Mouse (Mus musculus) right cerebral cortex, postnatal 14 days (tissue): ENCODE results near the gene Zfp882.
"Not testable (repeated sequence)": the region's sequence is repeated elsewhere in the genome, so short reads cannot be mapped to it uniquely, and the experiment has no call there.

Source experiments
- DNase-seq: peaks from one replicate; pipeline ENCODE4 v3.0.0; 2022

Gene Zfp882

DNA sequence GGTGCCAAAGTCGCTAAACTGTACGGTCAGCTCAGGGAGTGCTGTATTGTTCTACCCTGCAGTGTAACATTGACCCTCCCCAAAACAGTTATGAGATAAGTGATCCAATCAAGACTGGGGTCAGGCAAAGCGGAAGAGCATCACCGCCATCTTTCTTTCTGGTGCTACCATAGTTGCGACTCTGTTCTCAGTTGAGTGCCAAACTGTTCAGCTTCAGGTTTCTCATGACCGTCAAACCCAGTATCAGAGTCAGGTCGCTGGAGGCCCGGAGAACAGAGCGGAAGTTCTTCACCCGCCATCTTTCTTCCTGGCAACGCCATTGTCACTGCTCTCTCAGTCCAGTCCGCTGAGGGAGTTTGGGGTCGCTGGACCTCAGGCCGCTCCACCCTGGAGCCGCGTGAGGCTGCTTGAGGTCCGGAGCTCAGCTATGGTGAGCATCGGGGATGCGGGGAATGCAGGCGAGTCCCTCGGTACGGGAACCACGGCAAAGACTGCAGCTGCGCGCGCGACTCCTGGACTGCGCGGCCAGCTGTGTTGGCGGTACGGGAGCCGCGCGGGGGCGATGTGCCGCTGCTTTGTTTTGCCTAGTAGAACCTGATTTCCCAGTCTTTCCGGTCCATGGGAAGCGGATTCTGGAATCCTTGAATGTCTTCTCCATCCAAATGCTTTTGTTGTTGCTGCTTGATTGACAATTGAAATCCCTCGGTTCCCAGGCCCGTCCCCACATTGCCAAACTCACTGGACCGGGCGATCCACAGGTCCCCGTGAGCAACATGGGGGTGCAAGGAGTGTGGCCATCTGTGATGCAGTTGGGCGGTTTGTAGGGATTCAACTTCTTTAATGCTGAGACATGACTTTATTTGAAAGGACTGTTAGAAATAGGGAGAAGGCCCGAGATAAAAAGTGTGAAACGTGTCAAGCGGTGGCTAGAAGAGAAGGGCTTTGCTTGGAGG, at the start of gene Zfp882, which contains the start of gene Zfp617:
TSS of gene Zfp882 (plus strand) at position 300 of the 953 bp plus-strand sequence.
TSS of gene Zfp617 (plus strand) at position 327 of the 953 bp plus-strand sequence.
- peak; percentile 78 for DNase-seq

DNA sequence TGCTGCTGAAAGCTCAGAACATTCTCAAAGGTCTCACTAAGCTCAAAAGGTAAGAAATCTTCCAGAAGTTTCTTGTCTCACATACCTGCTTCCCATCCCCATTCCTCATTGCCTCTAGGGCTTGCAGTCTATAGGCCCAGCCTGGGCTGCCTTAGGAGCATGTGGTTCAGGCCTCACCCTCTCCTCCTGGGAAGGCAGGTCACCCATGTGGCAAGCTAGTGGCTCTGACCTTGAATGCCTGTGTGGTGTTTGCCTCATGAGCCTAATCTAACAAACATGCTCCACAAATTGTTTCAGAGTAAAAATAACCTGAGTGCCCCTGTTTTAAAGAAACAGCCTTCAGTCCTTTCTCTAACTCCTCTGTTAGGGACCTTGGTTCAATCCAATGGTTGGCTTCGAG, 46.9 kb upstream of the Zfp882 start:
- not testable (repeated sequence) for DNase-seq

- DNase-seq: not testable (repeated sequence)
Measured at GRCm38 (mm10) chr8:71862038-71862437, 46.4 kb upstream of the Zfp882 start.

DNA sequence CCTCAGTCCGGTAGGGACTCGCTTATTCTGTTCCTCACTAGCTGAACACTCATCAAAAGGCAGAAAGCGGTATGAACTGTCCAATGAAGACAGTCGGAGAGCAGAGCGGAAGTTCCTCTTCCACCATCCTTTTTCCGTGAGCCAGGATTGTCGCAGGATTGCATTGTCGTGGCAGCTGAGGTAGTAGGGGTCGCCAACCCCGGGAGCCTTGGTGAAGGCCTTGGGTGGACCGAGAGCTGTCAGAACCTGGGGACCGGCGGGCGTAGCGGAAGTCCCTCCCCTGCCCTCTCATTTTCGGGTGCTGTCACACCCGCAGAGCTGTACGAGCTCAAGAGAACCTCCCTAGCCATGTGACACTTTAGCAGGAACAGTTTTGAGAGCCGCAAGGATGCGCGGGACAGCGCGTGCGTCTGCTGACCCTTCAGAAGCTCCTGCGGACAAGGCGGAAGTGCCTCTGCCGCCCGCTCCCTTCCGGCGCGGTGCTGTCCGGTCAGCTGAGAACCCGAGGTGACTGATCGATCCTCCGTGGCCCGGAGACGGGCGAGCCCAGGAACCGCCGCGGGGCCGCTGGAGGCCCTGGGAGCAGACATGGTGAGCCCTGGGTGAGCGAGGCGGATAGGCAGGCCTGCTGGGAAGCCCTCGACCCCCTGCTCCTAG, 26.7 kb upstream of the Zfp882 start, which contains the start of gene Zfp709:
TSS of gene Zfp709 (plus strand) at position 402 of the 657 bp plus-strand sequence.
- DNase-seq: peak; percentile 58

DNA sequence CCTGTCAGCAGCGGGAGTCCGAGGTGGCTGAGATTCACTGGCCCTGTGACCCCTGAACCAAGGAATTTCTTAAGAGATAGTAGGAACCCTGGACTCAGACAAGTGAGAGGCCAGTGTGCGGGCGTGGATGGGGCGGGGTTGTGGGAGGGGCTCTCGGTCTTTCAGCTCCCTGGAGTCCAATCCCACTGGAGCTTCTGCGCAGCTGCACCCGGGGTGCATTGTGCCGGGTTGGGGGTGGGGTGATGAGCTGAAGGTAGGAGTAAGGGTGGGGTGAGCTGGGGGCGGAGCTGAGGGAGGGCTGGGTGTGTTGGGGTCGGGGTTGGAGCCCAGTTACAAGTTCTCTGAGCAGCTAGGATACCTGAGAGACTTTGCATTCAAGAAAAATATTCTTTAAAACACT, 7.7 kb upstream of the Zfp882 start:
- DNase-seq: not testable (repeated sequence)

DNA sequence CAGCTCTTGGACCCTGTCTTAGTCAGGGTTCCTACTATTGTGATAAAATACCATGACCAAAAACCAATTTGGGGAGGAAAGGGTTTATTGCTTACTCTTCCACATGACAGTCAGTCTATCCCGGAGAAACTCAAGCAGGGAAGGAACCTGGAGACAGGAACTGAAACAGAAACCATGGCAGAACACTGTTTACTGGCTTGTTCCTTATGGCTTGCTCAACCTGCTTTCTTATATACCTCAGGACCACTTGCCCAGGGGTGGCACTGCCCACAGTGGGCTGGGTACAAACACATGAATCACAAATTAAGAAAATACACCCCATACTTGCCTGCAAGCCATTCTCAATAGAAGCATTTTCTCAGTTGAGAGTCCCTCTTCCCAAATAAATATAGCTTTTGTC, 5.3 kb upstream of the Zfp882 start:
- not testable (repeated sequence) for DNase-seq

DNA sequence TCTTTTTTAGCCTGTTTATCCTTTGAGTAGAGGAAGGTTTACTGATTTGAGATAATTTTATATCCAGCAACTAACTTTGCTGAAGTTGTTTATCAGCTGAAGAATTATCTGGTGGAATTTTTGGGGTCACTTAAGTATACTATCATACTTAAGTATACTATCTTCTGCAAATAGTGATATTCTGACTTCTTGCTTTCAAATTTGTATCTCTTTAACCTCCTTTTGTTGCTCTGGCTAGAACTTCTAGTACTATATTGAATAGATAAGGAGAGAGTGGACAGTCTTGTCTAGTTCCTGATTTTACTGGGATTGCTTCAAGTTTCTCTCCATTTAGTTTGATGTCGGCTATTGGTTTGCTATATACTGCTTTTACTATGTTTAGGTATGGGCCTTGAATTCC, 1.6 kb upstream of the Zfp882 start:
- no peak for DNase-seq

DNA sequence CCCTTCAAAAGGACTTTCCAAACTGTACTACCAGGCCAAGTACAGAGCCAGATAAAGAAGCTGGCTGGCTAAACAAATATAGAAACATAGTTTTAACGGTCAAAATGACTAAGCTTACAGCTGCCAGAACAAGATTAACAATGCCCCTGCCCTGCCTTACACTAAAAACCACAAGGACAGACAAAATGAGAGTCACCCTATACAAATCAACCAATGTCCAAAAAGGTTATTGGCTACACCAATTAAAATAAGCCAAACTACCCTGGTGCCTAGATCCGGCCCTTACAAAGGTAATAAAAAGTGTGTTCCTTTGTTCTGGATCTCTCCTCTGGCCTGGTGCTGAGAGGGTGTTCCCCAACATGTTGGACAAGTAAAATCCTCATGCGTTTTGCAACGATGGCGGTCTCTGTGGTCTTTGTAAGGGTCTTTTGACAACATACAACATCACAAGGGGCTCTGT, 580 bp upstream of the Zfp882 start:
- no peak for DNase-seq

DNA sequence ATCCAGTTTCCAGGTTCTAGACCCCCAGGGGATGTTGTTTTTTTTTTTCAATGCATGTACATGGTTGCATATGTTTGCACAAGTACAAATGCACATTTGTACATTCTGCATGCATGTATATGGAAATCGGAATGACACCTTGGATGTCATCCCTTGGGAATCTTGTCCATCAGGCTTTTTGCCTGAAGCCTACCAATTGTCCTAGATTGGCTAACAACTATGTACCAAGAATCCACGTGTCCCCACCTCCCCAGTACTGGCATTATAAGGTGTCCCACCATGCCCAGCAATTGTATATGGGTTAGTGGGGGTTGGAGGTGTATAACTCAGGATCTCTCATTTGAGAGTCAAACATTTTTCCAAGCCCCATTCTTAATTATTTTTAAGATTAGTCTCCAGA, 3.9 kb downstream of the Zfp882 start:
- no peak for DNase-seq

DNA sequence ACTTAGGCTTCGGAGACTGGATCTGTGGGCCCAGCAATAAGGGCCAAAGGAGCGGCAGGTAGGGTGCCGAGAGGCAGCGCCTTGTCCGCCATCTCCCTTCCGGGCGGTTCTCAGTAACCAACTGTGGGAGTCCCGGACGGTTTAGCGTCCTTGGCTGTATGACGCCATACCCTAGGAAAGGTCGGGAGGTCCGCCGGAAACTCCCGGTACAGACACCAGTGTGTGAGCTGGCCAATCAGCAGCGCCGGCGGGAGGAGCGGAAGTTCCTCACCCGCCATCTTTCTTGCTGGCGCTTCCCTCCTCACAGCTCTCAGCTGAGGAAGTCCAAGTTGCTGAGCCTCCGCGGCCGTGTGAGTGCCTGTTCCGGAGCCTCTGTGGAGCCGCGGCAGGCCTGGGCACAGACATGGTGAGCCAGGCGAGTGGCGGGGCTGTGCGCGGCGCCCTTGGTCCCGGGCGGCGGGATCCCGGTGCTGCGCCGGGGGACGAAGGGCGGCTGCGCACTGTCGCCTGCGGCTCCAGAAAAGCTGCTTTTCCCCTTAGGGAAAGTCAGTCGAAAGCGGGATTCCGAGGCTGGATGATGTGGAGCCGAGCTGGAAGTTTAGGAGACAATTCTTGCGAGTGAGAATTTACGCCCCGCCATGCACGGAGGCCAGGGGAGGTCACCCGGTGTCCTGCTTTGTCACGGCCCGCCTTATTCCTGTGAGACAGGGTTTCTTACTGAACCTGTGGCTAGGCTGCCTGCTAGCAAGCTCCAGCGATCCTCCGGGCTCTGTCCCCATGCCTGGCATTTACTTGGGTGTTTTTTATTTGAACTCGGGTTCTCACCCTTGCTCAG, 14.4 kb downstream of the Zfp882 start:
- peak; percentile 94 for DNase-seq

DNA sequence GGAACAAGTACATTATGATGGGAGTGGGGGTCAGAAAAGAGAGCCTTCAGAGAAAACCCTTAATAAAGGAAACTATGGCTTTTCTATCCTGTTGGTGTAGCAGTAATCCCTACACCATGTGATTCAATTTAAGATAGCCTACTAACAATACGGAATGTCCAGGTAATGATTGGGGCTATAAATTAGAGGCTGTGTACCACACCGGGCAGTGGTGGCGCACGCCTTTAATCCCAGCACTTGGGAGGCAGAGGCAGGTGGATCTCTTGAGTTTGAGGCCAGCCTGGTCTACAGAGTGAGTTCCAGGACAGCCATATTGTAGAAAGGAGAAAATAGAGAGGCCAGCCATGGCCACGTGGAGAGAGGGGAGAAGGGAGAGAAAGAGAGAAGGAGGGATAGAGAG, 17.4 kb downstream of the Zfp882 start:
- no peak for DNase-seq

DNA sequence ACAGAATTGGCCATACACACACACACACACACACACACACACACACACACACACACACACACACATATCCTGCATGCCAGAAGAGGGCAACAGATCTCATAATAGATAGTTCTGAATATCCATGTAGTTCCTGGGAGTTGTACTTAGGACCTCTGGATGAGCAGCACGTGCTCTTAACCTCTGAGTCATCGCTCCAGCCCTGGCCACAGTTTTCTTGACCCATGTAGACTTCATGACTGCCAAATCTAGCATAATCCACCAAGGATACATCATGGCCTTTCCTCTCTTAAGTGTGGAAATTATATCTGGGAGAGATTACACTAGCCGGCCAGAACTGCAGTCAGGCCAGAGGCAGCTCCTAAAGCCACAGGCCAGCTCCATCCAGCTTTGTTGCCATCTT, 18.1 kb downstream of the Zfp882 start:
- DNase-seq: no peak

DNA sequence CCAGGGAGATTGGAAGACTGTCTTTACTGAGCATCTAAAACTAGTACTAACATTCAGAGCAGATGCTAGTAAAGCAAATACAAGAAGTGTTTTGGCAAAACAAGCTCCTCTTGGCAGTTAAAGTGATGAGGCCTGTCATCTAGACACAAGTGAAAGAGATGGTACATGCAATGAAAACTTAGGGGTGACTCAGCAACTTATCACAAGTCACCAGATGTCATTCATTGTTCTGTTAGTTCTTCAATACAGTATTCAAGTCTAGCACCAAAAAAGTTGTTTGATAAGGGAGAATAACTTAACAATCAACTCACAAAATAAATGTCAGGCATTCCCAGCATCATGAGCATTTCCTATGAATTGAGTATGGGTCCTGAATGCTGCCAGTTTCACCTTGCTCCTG, 19.4 kb downstream of the Zfp882 start:
- DNase-seq: no peak

- DNase-seq: not testable (repeated sequence)
Measured at GRCm38 (mm10) chr8:71938037-71938436, 29.6 kb downstream of the Zfp882 start.

DNA sequence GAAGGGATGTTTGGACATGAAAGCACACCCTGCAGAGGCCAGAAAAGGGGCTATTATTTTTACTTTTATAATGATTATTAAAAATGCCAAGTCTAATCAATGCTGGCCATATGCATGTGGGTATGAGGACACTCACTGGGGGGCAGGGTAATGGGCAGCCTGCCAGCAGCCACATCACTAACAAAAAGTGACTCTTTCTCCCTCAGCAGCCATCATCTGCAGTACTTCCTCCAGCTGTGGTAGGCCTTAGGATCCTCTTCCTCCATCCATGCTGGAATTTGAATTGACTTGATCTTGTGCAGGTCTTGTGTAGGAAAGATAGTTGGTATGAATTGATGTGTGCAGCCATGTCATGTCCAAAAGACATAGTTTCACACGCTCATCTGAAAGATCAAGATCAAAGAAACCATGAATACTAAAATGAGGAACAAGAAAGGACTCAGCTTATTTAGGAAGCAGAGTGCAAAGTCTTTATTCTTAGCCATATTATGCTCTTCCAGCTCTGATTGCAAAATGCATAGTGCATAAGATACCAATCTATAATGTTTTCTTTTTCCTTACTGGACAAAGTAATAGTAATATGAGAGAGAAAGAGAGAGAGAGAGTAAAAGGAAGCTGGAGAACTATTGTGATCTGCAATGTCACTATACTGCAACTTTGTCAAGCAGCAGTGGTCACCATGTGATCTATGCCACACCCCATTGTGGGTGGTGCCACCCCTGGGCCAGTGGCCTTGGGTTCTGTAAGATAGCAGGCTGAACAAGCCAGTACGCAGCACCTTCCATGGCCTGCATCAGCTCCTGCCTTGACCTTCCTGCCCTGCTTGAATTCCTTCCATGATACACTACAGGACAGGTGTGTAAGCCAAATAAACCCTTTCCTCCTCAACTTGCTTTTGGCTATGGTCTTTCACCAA, 32.1 kb downstream of the Zfp882 start:
- no peak for DNase-seq

DNA sequence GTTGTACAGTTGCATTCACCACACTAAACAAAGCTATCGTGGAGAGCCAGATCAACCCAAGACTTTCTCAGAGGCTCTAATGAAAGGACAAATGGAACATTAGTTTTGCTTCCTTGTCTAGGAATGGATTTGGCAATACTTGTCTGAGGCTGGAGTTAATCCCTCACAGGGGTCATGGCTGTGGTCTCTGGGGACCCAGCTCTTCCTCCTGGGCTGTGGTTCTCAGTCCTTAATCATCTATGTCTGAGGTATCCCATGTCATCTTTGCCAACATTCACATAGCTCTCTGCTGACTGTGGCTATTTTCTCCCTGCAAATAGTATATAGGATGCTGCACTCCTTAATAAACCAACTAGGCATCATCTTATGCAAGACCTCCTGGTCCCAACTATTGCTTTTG, 33.4 kb downstream of the Zfp882 start:
- DNase-seq: no peak

DNA sequence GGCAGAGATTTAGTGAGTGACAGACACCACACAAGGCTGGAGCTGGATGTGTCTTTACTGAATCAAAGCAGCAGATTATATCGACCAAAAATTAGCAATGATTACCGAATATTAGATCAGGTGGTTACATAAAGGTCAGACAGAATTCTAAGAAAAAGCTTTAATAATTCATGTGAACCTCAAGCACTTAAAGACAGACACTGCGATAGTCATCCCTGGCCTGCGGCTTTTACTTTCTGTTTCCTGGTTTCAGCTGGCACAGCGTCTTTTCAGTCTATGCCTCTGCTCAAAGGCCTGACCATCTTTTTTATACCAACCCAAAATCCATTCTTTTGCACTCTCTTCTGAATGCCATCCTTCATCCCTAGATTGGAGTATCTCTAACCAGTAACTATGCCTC, 40.2 kb downstream of the Zfp882 start:
- no peak for DNase-seq

DNA sequence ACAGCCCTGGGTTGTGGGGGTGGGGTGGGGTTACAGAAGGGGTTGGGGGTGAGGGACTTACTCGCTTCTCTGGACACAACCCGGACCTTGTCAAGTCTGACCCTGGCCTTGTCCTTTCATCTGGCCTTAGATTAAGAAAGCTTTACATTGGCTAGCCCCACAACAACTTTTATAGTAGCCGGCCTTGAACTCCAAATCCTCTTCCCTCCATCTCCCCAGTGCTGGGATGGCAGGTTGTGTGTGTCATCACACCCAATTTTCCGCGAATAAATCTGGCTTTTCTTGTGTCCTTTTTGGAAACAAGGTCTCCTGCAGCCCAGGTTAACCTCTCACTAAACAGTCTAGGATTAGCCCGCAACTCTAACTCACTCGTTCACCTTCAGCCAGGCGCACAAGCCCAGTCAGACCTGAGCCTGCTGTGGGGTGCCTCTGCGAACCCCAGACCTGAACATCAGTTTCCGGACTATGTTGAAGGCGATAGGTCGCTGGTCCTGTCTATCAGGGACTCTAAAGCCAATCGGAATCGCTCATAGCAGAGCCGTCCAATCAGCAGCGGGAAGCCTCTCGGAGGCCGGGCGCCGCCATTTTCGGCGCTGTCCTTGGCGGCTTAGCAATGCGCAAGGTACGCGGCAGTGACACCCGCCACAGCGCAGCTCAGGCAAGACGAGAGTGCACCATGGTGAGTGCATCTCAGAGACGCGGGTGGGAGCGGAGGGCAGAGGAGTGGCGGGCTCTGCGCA, 42.2 kb downstream of the Zfp882 start, which contains the start of gene Zfp961:
TSS of gene Zfp961 (plus strand) at position 557 of the 740 bp plus-strand sequence.
- DNase-seq: peak; percentile 99

DNA sequence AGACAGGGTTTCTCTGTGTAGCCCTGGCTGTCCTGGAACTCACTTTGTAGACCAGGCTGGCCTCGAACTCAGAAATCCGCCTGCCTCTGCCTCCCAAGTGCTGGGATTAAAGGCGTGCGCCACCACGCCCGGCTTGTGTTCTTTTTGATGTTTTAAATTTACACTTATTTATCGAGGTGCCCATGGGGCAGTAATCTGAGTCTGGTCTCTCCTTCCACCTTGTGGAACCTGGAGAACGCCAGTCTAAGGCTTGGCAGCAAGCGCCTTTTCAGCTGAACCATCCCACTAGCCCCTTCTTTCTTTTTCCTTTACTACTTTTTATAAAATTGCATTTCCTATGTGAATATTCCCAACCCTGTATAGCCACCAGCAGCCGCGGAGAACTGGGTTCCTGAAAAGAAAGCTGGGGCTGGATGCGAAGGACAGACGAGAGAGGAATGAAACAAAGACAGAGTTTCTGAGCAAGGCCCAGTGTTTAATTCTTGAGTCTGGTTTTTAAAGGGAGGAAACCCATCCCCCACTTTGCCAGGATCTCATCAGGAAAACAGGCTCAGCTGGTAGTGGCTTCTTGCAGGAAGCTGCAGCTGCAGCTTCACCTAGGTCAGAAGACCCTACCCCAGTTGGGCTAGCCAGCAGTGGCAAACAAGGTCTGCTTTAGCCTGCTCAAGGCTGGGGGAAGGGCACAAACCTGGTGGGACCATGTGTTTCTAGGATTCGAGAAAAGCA, 43.2 kb downstream of the Zfp882 start:
- DNase-seq: no peak

- no peak for DNase-seq
Measured at GRCm38 (mm10) chr8:71952489-71952888, 44.1 kb downstream of the Zfp882 start.
